Mouse (Mus musculus): ENCODE measurements around the gene Atg2b.
A peak's percentile ranks its signal among the peaks of the same experiment; 100 is the strongest.

DNA sequence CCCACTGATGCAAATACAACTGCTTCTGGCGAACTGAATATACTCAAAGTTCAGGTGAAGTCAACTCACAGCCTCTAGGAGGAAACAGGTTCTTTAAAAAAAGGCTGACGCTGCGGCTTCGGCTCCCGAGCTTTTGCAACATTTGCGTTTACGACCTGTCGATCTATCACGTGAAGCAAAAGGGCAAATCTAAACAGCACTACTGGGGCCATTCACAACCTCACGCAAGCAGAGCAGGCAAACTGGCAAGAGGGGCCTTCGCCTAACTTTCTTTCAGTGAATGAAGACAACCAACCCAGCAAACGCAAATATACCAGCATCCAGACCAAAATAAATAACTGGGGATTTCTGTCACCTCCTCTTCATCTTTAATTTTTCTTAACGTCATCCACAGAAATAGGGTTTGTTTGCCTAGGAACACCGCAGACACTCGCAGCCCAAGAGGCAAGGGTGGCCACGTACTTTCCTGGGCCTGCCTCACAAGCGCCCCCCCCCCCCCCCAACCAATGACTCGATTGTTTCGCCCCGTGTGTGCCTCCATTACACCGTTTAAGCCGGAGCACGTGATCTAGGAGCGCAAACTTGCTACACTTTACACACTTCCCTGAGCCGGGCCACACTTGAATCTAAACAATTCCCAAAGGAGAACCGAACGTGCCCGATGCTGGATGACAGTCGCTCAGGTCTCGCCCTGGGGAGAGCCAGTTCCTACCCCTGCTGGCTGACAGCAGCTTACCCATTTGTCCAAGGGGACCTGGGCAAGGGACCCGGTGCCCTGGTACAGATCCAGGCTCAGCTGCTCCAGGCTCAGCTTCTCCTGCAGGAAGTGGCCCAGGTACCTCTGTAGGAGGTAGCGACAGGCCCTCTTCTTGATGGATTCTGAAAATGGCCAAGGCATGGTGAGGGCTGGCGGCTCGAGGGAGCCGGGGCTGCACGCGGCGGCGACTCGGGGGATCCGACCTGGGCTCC is 794 bp downstream of the Atg2b start, which contains the start of gene Gskip:
- TF ChIP-seq E2F4 (IDR thresholded peaks at IDR 0.05; ENCODE audit: insufficient read depth): no peak
- TF ChIP-seq POLR2A (IDR thresholded peaks at IDR 0.05; ENCODE audit: insufficient read length, low read depth): no peak
- TF ChIP-seq MAX (IDR thresholded peaks at IDR 0.05; ENCODE audit: low read depth): no peak
- no peak for TF ChIP-seq TCF12 (IDR thresholded peaks at IDR 0.05; ENCODE audit: insufficient read depth, poor library complexity, severe bottlenecking)
- TF ChIP-seq MYOD1 (IDR thresholded peaks at IDR 0.05; ENCODE audit: control insufficient read depth in 1 of 3, insufficient read length in 2 of 3, low read depth in 2 of 3): no peak
- no peak for TF ChIP-seq SRF (IDR thresholded peaks at IDR 0.05; ENCODE audit: control insufficient read depth, insufficient read length, low read depth)
- no peak for TF ChIP-seq POLR2AphosphoS2 (IDR thresholded peaks at IDR 0.05; ENCODE audit: insufficient read length, low read depth)
- TF ChIP-seq USF1 (IDR thresholded peaks at IDR 0.05; ENCODE audit: low read depth): peak; percentile 77
- TF ChIP-seq MYOG (IDR thresholded peaks at IDR 0.05; ENCODE audit: control insufficient read depth in 1 of 3, insufficient read depth in 1 of 3, insufficient read length in 2 of 3, low read depth in 2 of 3): no peak
- TF ChIP-seq CEBPB (IDR thresholded peaks at IDR 0.05; ENCODE audit: insufficient read depth, poor library complexity, severe bottlenecking): no peak
